Mouse (Mus musculus) olfactory bulb, adult 2 months (tissue): ENCODE results near the gene Cavin2.

ENCODE experiments used
- CTCF ChIP-seq: fragments of 200-500 bp; IDR thresholded peaks from 2 replicates; pipeline ENCODE4 v1.5.1; 2012; ENCODE audit warnings: low read depth, mild to moderate bottlenecking, low read length, moderate library complexity; ENCODE audit not compliant: insufficient read depth
- POLR2A ChIP-seq: fragments of 200-500 bp; IDR thresholded peaks from 2 replicates; pipeline ENCODE4 v1.6.1; 2012; ENCODE audit warnings: mild to moderate bottlenecking, low read depth, low read length, moderate library complexity; ENCODE audit not compliant: insufficient read depth

DNA sequence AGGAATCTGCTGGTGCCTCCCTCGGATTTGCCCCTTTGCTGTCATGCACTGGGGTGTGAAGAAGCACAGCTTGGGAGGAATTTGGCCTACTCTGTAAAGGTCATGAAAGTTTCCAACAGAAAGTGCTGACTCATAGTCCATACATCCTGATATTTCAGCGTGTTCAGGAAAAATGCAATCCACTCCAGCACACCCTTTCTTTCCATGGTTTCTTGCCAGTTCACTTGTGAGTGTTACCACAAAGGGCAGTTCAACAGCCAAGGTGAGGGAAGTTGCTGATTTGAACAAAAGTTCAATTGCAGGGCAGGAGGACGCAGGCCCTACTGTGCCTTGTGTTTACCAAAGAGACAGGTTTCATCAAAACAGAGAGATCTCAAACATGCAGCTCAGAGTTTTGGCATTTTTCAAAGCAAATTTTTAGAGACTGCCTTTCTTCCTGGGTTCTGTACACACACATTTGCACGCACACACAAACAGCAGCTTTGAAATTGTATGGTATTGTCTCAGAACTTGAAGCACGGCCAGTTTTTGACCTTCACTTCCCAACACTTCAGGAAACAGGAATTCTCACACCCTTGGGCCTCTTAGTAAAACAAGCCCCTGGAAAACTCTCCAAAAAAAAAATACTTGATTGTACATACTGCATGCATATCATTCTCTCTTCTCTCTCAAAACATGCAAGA, 23.7 kb upstream of the Cavin2 start:
- no peak for TF ChIP-seq POLR2A
- TF ChIP-seq CTCF, result no peak
